ENCODE assay signal across 10 mouse cellular contexts in the genomic region with DNA sequence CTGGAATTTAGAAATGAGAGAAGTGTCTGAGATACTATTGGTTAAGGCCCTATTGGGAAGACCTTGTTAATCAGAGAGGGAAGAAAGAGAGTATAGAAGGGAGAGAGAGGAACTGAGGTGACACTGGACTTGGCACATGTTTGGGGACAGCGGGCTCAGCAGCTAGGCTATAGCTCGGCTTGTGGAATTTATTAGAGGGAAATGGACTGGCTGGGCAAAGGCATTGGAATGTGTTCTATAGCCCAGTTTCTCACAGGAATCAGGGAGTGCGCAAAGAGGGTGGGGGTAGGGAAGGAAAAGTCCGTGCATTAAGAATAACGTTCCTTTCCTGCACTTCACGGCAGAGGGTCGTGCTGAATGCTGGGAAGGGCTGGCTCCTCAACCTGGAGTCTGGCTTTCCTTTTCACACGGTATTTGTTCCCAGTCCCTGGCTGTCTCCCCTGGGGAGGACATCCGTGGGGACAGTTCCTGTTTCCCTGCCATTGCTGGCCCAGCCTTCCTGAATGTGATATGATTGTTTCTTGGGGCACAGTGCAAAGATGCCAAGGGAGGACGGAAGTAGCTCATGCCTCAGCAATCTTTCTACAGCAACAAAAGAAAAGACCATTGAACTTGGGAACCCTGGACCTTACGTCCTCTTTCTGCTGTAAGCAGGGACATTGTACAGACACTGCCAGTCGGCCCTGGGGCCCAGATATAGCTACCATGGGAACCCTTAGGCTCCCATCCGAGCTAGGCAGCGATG. TPM values are rescaled to one million over a fixed set of nuclear protein-coding genes. Genes with fewer than 3 reads are reported as not detected.
DNase-seq lines count a peak whose midpoint lies in the region; ATAC-seq and TF ChIP-seq lines count a peak whose summit lies in the region.
"Had no signal": no experiment of that assay in that cellular context is flagged by ENCODE, and none has a peak within 500 bp of the region (broad histone marks: within the 10 kb centered on the region; RNA-seq: fewer than 3 reads in every experiment).

No protein-coding gene starts in this region.

- H3K9me3 ChIP-seq in heart, postnatal 0 days (replicated peaks; ENCODE audit: control insufficient read depth, low read length) = no peaks in the 10 kb centered on the region
- no peaks in the 10 kb centered on the region for H3K9me3 ChIP-seq in liver, embryonic 16.5 days (replicated peaks; ENCODE audit: control insufficient read depth, low read length)
- no peaks in the 10 kb centered on the region for H3K9me3 ChIP-seq in stomach, postnatal 0 days (ENCODE audit: control insufficient read depth, low read length)
- no peaks in the 10 kb centered on the region for H3K9me3 ChIP-seq in forebrain, embryonic 11.5 days (ENCODE audit: control insufficient read depth, low read length)
- H3K9me3 ChIP-seq: megakaryocyte, embryonic 14.5 days had no signal

- H3K36me3 ChIP-seq in liver, adult 2 months (ENCODE audit: control insufficient read depth, insufficient read depth, low read length) = no peaks in the 10 kb centered on the region
- H3K36me3 ChIP-seq in heart, postnatal 0 days (replicated peaks; ENCODE audit: control insufficient read depth, insufficient read depth, low read length) = no peaks in the 10 kb centered on the region
- H3K36me3 ChIP-seq in liver, embryonic 16.5 days (ENCODE audit: control insufficient read depth, insufficient read depth) = no peaks in the 10 kb centered on the region
- no peaks in the 10 kb centered on the region for H3K36me3 ChIP-seq in stomach, postnatal 0 days (ENCODE audit: control insufficient read depth, insufficient read depth, low read length)
- H3K36me3 ChIP-seq in forebrain, embryonic 11.5 days (ENCODE audit: control insufficient read depth, insufficient read depth, low read length) = no peaks in the 10 kb centered on the region

- peak; percentile 7 for DNase-seq in liver, adult 2 months (ENCODE audit: extremely low read depth, low read depth, low spot score)
- no peak for DNase-seq in liver
- peak; percentile 66 for DNase-seq in heart, postnatal 0 days (ENCODE audit: low spot score)
- peak; percentile 32 for DNase-seq in stomach, postnatal 0 days (ENCODE audit: low spot score)
- no peak for DNase-seq in cerebellum, postnatal 36 days
- no peak for DNase-seq in right cerebral cortex, postnatal 36 days (ENCODE audit: low spot score in 2 of 2)
- no peak for DNase-seq in forebrain, embryonic 11.5 days (ENCODE audit: low spot score)

- peak overlapping the region; percentile 28; the same call in 1 of the 2 replicates for H3K27ac ChIP-seq in liver, adult 2 months (replicated peaks; ENCODE audit: insufficient read depth, low read depth, low read length)
- peak overlapping the region; percentile 7 for H3K27ac ChIP-seq in heart, postnatal 0 days (ENCODE audit: low read depth)
- H3K27ac ChIP-seq in liver, embryonic 16.5 days (ENCODE audit: low read length) = no peak overlapping the region
- H3K27ac ChIP-seq in stomach, postnatal 0 days (replicated peaks) = no peak overlapping the region
- H3K27ac ChIP-seq in forebrain, embryonic 11.5 days (ENCODE audit: low read depth, low read length) = no peak overlapping the region

- peak; percentile 85 for ATAC-seq in heart, postnatal 0 days (ENCODE audit: insufficient read depth, low read depth)
- peak; percentile 24; the same call in 1 of the 2 replicates for ATAC-seq in liver, embryonic 16.5 days (ENCODE audit: low read depth)
- peak; percentile 71 for ATAC-seq in stomach, postnatal 0 days (ENCODE audit: low FRiP score, low TSS enrichment)
- no peak for ATAC-seq in forebrain, embryonic 11.5 days (replicated peaks; ENCODE audit: low FRiP score)

- no peak overlapping the region for H3K9ac ChIP-seq in liver, adult 2 months (ENCODE audit: low read depth, low read length)
- H3K9ac ChIP-seq in heart, postnatal 0 days (replicated peaks; ENCODE audit: low read depth, low read length) = no peak overlapping the region
- H3K9ac ChIP-seq in liver, embryonic 16.5 days (ENCODE audit: low read depth, low read length) = no peak overlapping the region
- no peak overlapping the region for H3K9ac ChIP-seq in stomach, postnatal 0 days (ENCODE audit: low read length)
- H3K9ac ChIP-seq in forebrain, embryonic 11.5 days (ENCODE audit: low read length) = no peak overlapping the region

- no peak for TF ChIP-seq CTCF in liver, adult 2 months (IDR thresholded peaks at IDR 0.05; ENCODE audit: low read depth, low read length)
- no peak for TF ChIP-seq CTCF in heart, postnatal 0 days (IDR thresholded peaks at IDR 0.05; ENCODE audit: low read depth)
- TF ChIP-seq CTCF in stomach, postnatal 0 days (IDR thresholded peaks at IDR 0.05; ENCODE audit: low read depth) = no peak

- H3K79me2 ChIP-seq in liver, adult 2 months (ENCODE audit: control insufficient read depth, insufficient read depth, low read length) = no peaks in the 10 kb centered on the region

- peak overlapping the region; percentile 9 for H3K4me2 ChIP-seq in heart, postnatal 0 days (ENCODE audit: low read depth, low read length)
- no peak overlapping the region for H3K4me2 ChIP-seq in liver, embryonic 16.5 days (ENCODE audit: low read depth, low read length)
- 0 out of 2 replicates have a peak overlapping the region, but pooled peaks have one; percentile 14 for H3K4me2 ChIP-seq in stomach, postnatal 0 days (replicated peaks; ENCODE audit: low read depth)
- no peak overlapping the region for H3K4me2 ChIP-seq in forebrain, embryonic 11.5 days (ENCODE audit: low read depth, low read length, severe bottlenecking)

- TF ChIP-seq POLR2A in liver, adult 2 months (IDR thresholded peaks at IDR 0.05; ENCODE audit: extremely low read depth, insufficient read depth, low read length) = no peak

- no peaks in the 10 kb centered on the region for H3K27me3 ChIP-seq in liver, adult 2 months (ENCODE audit: control insufficient read depth, insufficient read depth, low read length)
- H3K27me3 ChIP-seq in heart, postnatal 0 days (ENCODE audit: control insufficient read depth, insufficient read depth, low read length) = no peaks in the 10 kb centered on the region
- no peaks in the 10 kb centered on the region for H3K27me3 ChIP-seq in liver, embryonic 16.5 days (ENCODE audit: control insufficient read depth, insufficient read depth, low read depth, low read length)
- no peaks in the 10 kb centered on the region for H3K27me3 ChIP-seq in stomach, postnatal 0 days (ENCODE audit: control insufficient read depth, insufficient read depth, low read length)
- no peaks in the 10 kb centered on the region for H3K27me3 ChIP-seq in forebrain, embryonic 11.5 days (ENCODE audit: control insufficient read depth, insufficient read depth, low read length)

- H3K4me1 ChIP-seq in liver, adult 2 months (ENCODE audit: control insufficient read depth, insufficient read depth, low read length) = no peaks in the 10 kb centered on the region
- H3K4me1 ChIP-seq in heart, postnatal 0 days (ENCODE audit: control insufficient read depth, insufficient read depth) = no peaks in the 10 kb centered on the region
- H3K4me1 ChIP-seq in liver, embryonic 16.5 days (ENCODE audit: control insufficient read depth, low read depth, low read length) = no peaks in the 10 kb centered on the region
- no peaks in the 10 kb centered on the region for H3K4me1 ChIP-seq in stomach, postnatal 0 days (replicated peaks; ENCODE audit: control insufficient read depth, insufficient read depth)
- H3K4me1 ChIP-seq in forebrain, embryonic 11.5 days (replicated peaks; ENCODE audit: control insufficient read depth, insufficient read depth, low read length) = no peaks in the 10 kb centered on the region
- H3K4me1 ChIP-seq: megakaryocyte, embryonic 14.5 days had no signal

- peak; percentile 38; the same call in 1 of the 2 replicates for TF ChIP-seq EP300 in heart, postnatal 0 days (IDR thresholded peaks at IDR 0.05; ENCODE audit: low read depth)
- no peak for TF ChIP-seq EP300 in stomach, postnatal 0 days (optimal IDR thresholded peaks at IDR 0.05)

- no peak overlapping the region for H3K4me3 ChIP-seq in liver, adult 2 months (ENCODE audit: insufficient read depth, low read depth, low read length)
- H3K4me3 ChIP-seq in heart, postnatal 0 days (ENCODE audit: low read depth, low read length) = no peak overlapping the region
- H3K4me3 ChIP-seq in liver, embryonic 16.5 days (ENCODE audit: low read depth, low read length) = no peak overlapping the region
- no peak overlapping the region for H3K4me3 ChIP-seq in stomach, postnatal 0 days (ENCODE audit: low read depth, low read length)
- H3K4me3 ChIP-seq in forebrain, embryonic 11.5 days (ENCODE audit: low read depth, low read length) = no peak overlapping the region
- H3K4me3 ChIP-seq: megakaryocyte, embryonic 14.5 days had no signal

- 58% methylated on average over 14 of the region's 14 CpGs for WGBS in liver, adult 2 months
- WGBS in heart, postnatal 0 days = 17% methylated on average over 14 of the region's 14 CpGs
- WGBS in liver, embryonic 16.5 days (ENCODE audit: insufficient replicate concordance) = 33% methylated on average over 14 of the region's 14 CpGs
- 34% methylated on average over 14 of the region's 14 CpGs for WGBS in stomach, postnatal 0 days
- WGBS in forebrain, embryonic 11.5 days = 63% methylated on average over 14 of the region's 14 CpGs

RNA-seq across cellular contexts. Expression of a gene that starts 27.8 kb away (rescaled TPM):
- total RNA-seq in liver, adult 2 months (2014; rRNA removed) = not detected in 2 replicates
- polyA plus RNA-seq in liver, adult 2 months (2012; rRNA removed) = not detected in 2 replicates
- not detected in 2 replicates for total RNA-seq in heart, postnatal 0 days (2014; rRNA removed; ENCODE audit: low replicate concordance)
- polyA plus RNA-seq in heart, postnatal 0 days (2015; fragmentation: Nextera tagmentation; extraction: Ambion mirVana) = not detected in 2 replicates
- not detected in 2 replicates for polyA plus RNA-seq in liver, embryonic 16.5 days (2015; fragmentation: Nextera tagmentation; extraction: Ambion mirVana)
- 0.01 TPM in 1 of 2 replicates, not detected in the other for polyA plus RNA-seq in stomach, postnatal 0 days (2015; fragmentation: Nextera tagmentation; extraction: Ambion mirVana)
- not detected in 2 replicates for polyA plus RNA-seq in forebrain, embryonic 11.5 days (2014; fragmentation: Nextera tagmentation; extraction: Ambion mirVana)
- total RNA-seq: neutrophil, adult 5-6 weeks had no signal

RNA-seq across cellular contexts. Expression of a gene that starts 48.5 kb away (rescaled TPM):
- total RNA-seq in liver, adult 2 months (2014; rRNA removed) = 18.7 and 20.4 TPM in 2 replicates
- 25.5 and 26.5 TPM in 2 replicates for polyA plus RNA-seq in liver, adult 2 months (2012; rRNA removed)
- total RNA-seq in heart, postnatal 0 days (2014; rRNA removed; ENCODE audit: low replicate concordance) = 16.0 and 30.0 TPM in 2 replicates
- 21.4 and 21.7 TPM in 2 replicates for polyA plus RNA-seq in heart, postnatal 0 days (2015; fragmentation: Nextera tagmentation; extraction: Ambion mirVana)
- polyA plus RNA-seq in liver, embryonic 16.5 days (2015; fragmentation: Nextera tagmentation; extraction: Ambion mirVana) = 19.1 and 22.7 TPM in 2 replicates
- polyA plus RNA-seq in stomach, postnatal 0 days (2015; fragmentation: Nextera tagmentation; extraction: Ambion mirVana) = 26.8 and 28.5 TPM in 2 replicates
- 35.4 and 36.0 TPM in 2 replicates for polyA plus RNA-seq in forebrain, embryonic 11.5 days (2014; fragmentation: Nextera tagmentation; extraction: Ambion mirVana)

RNA-seq across cellular contexts. Expression of a gene that starts 49.2 kb away (rescaled TPM):
- total RNA-seq in liver, adult 2 months (2014; rRNA removed) = 0.55 and 0.87 TPM in 2 replicates
- 0.51 and 0.82 TPM in 2 replicates for polyA plus RNA-seq in liver, adult 2 months (2012; rRNA removed)
- 67.6 and 87.1 TPM in 2 replicates for total RNA-seq in heart, postnatal 0 days (2014; rRNA removed; ENCODE audit: low replicate concordance)
- 67.5 and 69.2 TPM in 2 replicates for polyA plus RNA-seq in heart, postnatal 0 days (2015; fragmentation: Nextera tagmentation; extraction: Ambion mirVana)
- 2.9 and 3.0 TPM in 2 replicates for polyA plus RNA-seq in liver, embryonic 16.5 days (2015; fragmentation: Nextera tagmentation; extraction: Ambion mirVana)
- polyA plus RNA-seq in stomach, postnatal 0 days (2015; fragmentation: Nextera tagmentation; extraction: Ambion mirVana) = 3.4 and 4.1 TPM in 2 replicates
- 2.5 TPM in 2 replicates for polyA plus RNA-seq in forebrain, embryonic 11.5 days (2014; fragmentation: Nextera tagmentation; extraction: Ambion mirVana)
- total RNA-seq: neutrophil, adult 5-6 weeks had no signal

Comparison
In these comparisons a context has a peak if more than half of its experiments do, and no peak if none do; other contexts are left out.
1. DNase-seq: peak in liver, adult 2 months (single experiment), heart, postnatal 0 days (single experiment) and stomach, postnatal 0 days (single experiment); none in liver (single experiment), cerebellum, postnatal 36 days (0 of 2), right cerebral cortex, postnatal 36 days (0 of 2) and forebrain, embryonic 11.5 days (single experiment).
2. H3K27ac ChIP-seq: peak in liver, adult 2 months (single experiment) and heart, postnatal 0 days (single experiment); none in liver, embryonic 16.5 days (single experiment), stomach, postnatal 0 days (single experiment) and forebrain, embryonic 11.5 days (single experiment).
3. H3K4me2 ChIP-seq: peak in heart, postnatal 0 days (single experiment) and stomach, postnatal 0 days (single experiment); none in liver, embryonic 16.5 days (single experiment) and forebrain, embryonic 11.5 days (single experiment).
4. RNA of a gene that starts 49.2 kb away (polyA plus RNA-seq): 67.5 to 69.2 TPM in heart, postnatal 0 days; 3.4 to 4.1 TPM in stomach, postnatal 0 days, 2.9 to 3.0 TPM in liver, embryonic 16.5 days, 2.5 TPM in forebrain, embryonic 11.5 days and 0.51 to 0.82 TPM in liver, adult 2 months; every median in the first group is over 10 times any median in the second.